Mouse (Mus musculus): ENCODE measurements at regions not wholly inside any gene's neighbourhood (a gene's known extent, or its start where the extent isn't known, plus 50 kb on each side); places are given as distances from the start of the nearest gene placed in this dataset.

DNA sequence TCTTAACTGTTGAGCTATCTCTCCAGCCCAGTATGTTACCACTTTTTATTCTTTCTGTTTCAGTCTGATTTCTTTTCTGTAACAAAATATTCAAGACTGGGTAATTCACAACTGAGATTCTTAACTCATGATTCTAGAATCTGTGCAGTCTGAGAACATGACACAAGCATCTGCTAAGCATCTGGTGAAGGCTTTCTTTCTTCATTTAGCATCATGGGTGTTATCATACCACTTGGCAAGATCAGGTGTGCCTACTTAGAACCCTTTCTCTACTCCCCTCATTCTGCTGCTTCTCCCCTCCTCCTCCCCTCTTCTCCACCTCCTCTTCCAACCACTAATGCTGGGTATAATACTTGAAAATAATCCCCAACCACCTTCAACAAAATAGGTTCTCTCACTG lies 62.1 kb upstream of the Pfn2 start:
- DNase-seq (ENCODE audit: low spot score in 2 of 2) = no peak

DNA sequence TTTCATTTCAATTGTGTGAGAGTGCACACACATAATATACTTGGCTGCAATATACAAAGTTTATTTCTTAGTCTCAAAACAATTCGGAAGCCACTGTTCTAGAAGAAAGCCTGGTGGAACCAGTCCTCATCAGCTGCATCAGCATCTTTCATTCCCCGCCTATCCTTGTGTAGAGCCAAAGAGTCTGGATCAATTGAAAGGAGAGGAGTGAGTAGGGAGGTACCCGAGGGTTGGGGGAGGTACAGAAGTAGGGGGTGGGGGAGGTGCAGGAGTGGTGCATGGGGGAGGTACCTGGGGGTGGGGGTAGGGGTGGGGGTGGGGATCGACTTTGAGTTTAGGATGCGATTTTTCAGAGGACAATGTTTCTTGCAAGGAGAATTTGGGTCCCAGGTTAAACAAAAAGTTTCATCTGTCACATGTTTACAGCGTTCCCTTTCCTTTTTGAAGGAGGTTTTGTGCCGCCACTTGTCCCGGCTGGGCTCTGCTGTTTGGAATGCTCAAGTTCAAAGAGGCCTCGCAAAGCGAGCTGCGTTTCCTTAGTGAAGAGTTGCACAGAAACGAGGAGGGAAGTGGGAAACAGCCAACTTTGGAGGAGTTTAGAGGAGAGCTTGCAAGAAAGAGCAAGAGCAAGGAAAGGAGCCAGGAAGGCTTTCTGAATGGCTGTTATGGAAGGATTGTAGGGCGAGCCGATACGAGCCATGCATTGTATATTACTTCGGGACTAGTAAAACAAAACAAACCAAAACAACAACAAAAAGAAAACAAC lies 64.1 kb upstream of the Pfn2 start:
- DNase-seq (ENCODE audit: low spot score in 2 of 2) = no peak

DNA sequence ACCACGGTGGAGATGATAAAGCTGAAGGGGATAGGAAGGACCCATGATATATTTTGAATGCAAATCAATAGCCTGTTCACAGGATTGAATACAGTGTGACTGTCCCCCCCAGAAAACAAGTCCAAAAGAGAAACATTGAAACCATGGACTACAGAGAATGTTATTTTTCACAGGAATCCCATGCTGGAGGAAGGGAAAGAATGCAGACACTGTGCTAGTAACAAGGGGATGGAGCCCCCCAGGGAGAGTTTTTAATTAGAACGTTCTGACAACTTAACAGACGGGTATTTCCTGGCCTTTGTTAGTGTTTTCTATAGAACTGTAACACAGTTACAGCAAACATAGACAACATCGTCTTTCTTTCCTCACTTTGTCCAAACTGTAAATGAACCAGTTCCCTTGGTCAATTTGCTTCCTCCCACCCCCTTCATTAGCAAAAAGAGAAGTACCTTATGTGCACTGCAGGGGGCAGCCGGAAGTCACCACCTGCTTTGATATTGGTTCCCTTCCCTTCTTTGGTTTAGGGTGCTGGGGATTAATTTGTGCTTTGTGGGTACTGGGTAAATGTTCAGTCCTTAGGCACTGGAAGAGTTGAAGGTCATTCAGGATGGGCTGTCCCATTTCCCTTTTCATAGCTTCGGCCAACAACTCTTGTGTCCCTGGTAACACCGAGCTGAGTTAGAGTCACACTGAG lies 64.9 kb upstream of the Pfn2 start:
- DNase-seq (ENCODE audit: low spot score in 2 of 2) = no peak

DNA sequence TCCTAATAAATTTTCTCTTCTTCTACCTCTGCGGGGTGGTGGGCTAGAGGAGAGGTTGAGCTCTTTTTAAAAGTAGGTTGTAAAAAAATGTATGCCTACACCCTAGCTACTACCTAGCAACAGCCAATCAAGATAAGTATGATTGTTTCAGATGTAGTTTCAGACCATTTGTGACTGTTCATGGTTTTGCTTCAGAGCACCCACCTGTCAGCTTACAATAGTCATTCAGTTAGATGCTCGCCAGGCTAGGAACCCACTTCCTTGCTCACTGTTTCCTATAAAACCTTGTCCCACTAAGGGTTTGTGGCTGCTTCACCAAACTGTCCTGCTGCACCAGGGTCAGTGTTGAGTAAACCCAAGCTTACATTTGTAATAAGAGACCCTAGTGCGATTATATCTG lies 66.8 kb upstream of the Pfn2 start:
- DNase-seq (ENCODE audit: low spot score in 2 of 2) = no peak

DNA sequence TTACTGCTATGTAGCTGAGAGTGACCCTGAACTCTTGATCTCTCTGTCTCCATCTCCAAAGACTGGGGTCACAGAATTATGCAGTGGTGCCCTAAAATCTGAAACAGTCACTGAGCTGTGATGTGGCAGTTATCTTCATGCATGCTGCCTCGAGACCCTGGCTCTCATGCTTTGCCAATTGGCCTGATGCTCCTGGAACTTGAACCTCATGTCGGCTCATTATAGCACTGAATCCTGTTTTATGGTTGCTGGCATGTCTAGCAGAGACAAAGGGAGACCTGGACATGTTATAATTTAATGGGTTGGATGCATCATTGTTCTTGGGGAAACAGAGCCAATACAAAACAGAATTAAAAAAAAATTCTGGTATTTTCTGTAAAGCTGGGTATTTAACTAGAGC lies 71.0 kb upstream of the Pfn2 start:
- no peak for DNase-seq (ENCODE audit: low spot score in 2 of 2)

DNA sequence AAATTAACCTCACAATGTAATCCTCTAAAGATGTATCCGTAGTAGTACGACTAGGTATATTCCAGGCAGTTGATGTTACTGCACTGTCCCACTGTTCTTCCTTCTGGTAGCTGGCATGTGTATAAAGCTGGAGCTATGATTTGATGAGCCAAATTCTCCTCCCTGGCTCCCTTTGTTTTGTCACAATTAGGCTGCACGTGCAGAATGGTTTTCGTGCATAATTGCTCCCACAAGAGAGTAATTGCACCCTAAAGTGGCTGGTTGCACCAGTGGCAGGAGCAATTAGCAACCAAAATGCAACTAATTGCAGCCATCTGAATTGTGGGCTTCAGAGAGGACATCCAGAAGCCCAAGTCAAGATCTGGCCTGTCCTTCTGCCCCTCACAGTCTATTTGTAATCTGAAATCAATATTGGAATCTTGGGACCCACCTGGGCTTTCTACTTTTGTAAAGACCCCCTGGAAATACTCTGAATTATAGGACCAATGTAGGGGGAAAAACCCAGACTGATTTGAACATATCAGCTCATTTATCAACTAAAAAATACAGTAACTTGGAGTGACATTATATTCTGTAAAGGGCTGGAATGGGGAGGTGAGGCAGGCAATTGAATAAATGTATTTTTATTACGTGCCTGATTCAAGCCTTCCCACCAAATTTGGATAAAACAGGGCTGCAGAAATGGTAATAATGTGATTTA lies 71.7 kb upstream of the Pfn2 start:
- DNase-seq (ENCODE audit: low spot score in 2 of 2) = no peak

DNA sequence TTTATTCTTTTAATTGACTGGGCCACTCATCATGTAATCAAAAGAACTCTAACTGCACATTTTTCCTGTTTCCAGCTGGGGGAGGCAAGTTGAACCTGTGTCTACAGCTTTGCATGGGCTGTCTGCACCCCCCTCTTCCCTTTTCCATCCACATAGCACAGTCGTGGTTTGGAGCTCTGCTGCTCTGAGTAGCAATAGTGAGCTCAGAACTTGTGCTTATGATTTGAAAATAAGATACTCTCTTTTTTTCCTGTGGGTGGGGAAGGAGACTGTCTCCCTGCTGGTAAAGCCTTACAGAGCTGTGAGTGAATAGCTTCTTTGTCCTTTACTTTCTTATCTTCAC lies 72.2 kb upstream of the Pfn2 start:
- DNase-seq (ENCODE audit: low spot score in 2 of 2) = no peak

- no peak for DNase-seq (ENCODE audit: low spot score in 2 of 2)
Observed at GRCm38 (mm10) chr3:57921071-57921882, 73.4 kb upstream of the Pfn2 start.

DNA sequence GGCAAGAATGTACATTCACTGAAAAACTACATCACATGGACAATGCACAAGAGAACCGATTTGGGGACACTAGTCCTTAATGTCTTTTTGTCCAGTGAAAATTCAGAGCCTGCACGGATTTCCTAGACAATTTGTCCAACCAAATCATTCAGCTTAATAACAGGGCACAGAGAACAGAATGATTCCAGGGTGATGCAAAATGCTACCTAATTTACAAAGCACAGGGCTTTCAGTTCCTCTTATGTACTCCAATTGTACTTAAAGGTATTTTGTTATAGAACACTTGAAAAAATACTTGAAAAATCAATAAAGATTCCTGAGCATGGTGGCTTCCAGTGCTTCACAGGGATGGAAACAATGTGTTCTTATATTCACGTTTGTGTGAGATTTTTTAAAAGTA lies 75.2 kb upstream of the Pfn2 start:
- no peak for DNase-seq (ENCODE audit: low spot score in 2 of 2)

- DNase-seq (ENCODE audit: low spot score in 2 of 2) = no peak
Observed at GRCm38 (mm10) chr3:57932657-57933539, 85.0 kb upstream of the Pfn2 start.

- DNase-seq (ENCODE audit: low spot score in 2 of 2) = no peak
Observed at GRCm38 (mm10) chr3:57935042-57935610, 87.2 kb upstream of the Pfn2 start.

- no peak for DNase-seq (ENCODE audit: low spot score in 2 of 2)
Observed at GRCm38 (mm10) chr3:57940504-57941381, 92.9 kb upstream of the Pfn2 start.

GRCm38 (mm10) chr3:57944698-57945097 lies 96.8 kb upstream of the Pfn2 start:
- DNase-seq (ENCODE audit: low spot score in 2 of 2) = no peak

GRCm38 (mm10) chr3:57945765-57946164 lies 97.9 kb upstream of the Pfn2 start:
- DNase-seq (ENCODE audit: low spot score in 2 of 2) = no peak

- DNase-seq (ENCODE audit: low spot score in 2 of 2) = no peak
Observed at GRCm38 (mm10) chr3:57947331-57947730, 99.5 kb upstream of the Pfn2 start.

DNA sequence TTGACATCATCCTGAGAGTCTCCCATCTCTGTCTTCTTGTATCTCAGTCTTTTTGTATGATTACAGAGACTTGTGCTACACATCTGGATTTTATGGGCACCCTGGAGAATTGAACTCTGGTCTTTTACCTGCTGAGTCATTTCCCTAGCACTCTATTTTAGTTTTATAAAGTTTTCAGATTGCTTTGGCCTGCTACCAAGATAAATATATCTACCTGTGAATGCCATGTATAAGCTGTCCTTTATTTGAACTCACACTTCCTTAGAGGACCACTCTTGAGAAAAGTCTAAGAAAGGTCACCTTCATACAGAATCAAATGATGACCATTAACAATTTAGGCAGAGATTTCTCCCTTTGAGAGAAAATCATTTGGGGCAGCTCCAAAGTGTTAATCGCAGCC lies 100.8 kb upstream of the Pfn2 start:
- no peak for DNase-seq (ENCODE audit: low spot score in 2 of 2)

- DNase-seq (ENCODE audit: low spot score in 2 of 2) = no peak
Observed at GRCm38 (mm10) chr3:57950431-57951331, 102.8 kb upstream of the Pfn2 start.

DNA sequence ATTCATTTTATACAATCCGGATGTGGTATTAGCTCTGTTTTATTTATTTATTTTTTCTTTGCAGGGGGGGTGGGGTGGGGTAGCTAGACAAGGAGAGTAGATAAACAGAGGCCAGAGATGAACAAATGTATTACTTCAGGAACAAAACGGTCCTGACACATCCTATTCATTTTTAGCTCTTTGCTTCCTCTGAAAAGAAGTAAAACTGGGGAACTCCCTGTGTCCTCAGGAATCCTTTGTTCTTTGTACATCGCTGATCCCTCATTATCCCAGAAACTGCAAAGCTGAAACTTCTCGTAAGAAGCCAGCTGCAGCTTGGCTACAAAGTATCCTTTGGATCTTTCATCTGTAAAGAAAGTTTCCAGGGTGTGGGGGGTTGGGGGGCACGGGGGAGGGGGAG lies 103.6 kb upstream of the Pfn2 start:
- DNase-seq (ENCODE audit: low spot score in 2 of 2) = no peak

DNA sequence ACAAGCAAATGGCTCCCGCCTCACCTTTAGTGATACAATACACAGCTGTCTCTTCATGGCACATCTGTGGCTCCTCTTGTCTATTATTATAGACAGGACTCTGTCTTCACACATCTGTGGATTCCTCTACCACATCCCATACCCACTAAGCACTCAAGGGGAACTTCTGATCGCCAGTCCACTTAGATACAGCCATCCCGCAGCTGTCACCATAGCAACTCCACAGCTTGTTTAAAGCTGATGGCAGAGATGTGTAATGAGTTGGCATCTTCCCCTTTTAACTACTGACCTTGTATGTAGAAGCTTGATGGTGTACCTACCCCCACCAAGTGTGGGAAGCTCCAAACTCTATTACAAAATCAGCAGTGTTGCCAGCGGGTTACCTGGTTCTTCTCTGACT lies 109.5 kb upstream of the Pfn2 start:
- DNase-seq (ENCODE audit: low spot score in 2 of 2) = no peak
